Mouse (Mus musculus): ENCODE data around the gene Dyrk1a. TPM values are rescaled to one million over a fixed set of nuclear protein-coding genes. Genes with fewer than 3 reads are reported as not detected.

The Dyrk1a gene
- polyA plus RNA-seq, 1 experiment: 20.7 TPM

DNA sequence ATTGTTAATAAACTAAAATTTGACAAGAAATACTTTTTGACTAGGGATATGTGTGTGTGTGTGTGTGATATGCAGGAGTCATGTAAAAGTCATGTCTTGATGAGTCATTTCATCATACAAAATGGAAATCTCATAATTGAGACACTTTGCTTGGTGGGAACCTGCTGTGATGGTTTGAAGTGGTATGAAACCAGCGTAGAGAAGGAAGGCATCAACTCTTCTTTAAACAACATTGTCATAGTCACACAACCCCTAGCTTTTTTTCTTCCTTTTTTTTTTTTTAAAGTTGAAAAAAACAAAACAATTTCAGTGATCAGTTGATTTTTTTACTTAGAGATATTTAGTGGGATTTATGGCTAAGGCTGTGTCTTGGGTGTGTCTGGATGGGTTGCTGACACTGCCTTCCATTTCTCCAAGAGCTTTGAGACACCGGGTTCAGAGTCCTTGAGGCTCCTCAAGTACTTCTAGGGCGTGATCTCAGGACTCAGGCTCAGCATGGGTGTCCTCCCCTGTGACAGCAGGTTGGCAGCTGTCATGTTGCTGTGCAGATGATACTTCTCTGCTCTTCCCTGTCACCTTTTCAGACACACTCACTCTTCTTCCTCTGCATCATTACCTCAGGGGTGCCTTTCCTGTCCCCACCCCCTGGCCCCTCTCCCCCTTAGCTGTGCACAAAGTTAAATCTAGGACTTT lies 4.4 kb downstream of the Dyrk1a start:
- no peak overlapping the region for H3ac ChIP-seq (ENCODE audit: control insufficient read depth, insufficient read length)
- H3K79me2 ChIP-seq (ENCODE audit: control insufficient read depth, insufficient read depth): peaks cover 87% of the 10 kb centered on the region
- H3K36me3 ChIP-seq (ENCODE audit: control insufficient read depth, insufficient read depth): no peaks in the 10 kb centered on the region
- TF ChIP-seq USF1 (IDR thresholded peaks at IDR 0.05; ENCODE audit: low read depth): no peak
- TF ChIP-seq POLR2A (IDR thresholded peaks at IDR 0.05; ENCODE audit: insufficient read length, low read depth): no peak
- no peak for TF ChIP-seq TCF3 (IDR thresholded peaks at IDR 0.05; ENCODE audit: insufficient read length, low read depth)
- TF ChIP-seq REST (IDR thresholded peaks at IDR 0.05; ENCODE audit: insufficient read depth, insufficient read length): no peak
- no peak for TF ChIP-seq E2F4 (IDR thresholded peaks at IDR 0.05; ENCODE audit: insufficient read depth)
- no peak for TF ChIP-seq SRF (IDR thresholded peaks at IDR 0.05; ENCODE audit: control insufficient read depth, insufficient read length, low read depth)
- no peak for TF ChIP-seq TCF12 (IDR thresholded peaks at IDR 0.05; ENCODE audit: insufficient read depth, poor library complexity, severe bottlenecking)
- TF ChIP-seq POLR2AphosphoS2 (IDR thresholded peaks at IDR 0.05; ENCODE audit: insufficient read length, low read depth): no peak
- TF ChIP-seq CEBPB (IDR thresholded peaks at IDR 0.05; ENCODE audit: insufficient read depth, poor library complexity, severe bottlenecking): no peak
- peak in 2 of 3 experiments; percentile 6 to 58 for TF ChIP-seq MYOG (IDR thresholded peaks at IDR 0.05; ENCODE audit: control insufficient read depth in 1 of 3, insufficient read depth in 1 of 3, insufficient read length in 2 of 3, low read depth in 2 of 3)
- TF ChIP-seq MAX (IDR thresholded peaks at IDR 0.05; ENCODE audit: low read depth): no peak
- TF ChIP-seq MYOD1 (IDR thresholded peaks at IDR 0.05; ENCODE audit: control insufficient read depth in 1 of 3, insufficient read length in 2 of 3, low read depth in 2 of 3): peak in 1 of 3 experiments; percentile 68
- H3K27me3 ChIP-seq (ENCODE audit: control insufficient read depth, insufficient read depth, insufficient read length): no peaks in the 10 kb centered on the region
- H3K4me3 ChIP-seq: no peak overlapping the region
- H3K4me2 ChIP-seq (ENCODE audit: low read depth): peak overlapping the region; percentile 19

DNA sequence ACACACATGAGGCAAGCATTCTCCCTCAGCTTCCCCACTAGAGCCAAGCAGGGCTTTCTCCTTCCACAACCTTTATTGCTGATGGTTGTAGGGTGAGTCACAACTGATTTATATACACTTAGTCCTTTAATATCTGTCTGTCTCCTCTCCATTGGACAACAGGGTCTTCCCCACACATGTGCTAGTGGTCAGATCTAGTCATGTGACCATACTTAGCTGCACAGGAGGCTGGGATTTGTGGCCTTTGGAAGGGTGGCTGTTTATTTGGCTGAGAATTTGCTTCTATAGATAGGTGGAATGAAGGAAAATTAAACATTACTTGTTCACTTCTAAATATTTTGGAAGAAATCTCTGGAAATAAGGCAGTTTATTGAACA lies 4.9 kb downstream of the Dyrk1a start:
- H3ac ChIP-seq (ENCODE audit: control insufficient read depth, insufficient read length): no peak overlapping the region
- TF ChIP-seq MAX (IDR thresholded peaks at IDR 0.05; ENCODE audit: low read depth) (no peak), REST (IDR thresholded peaks at IDR 0.05; ENCODE audit: insufficient read depth, insufficient read length) (no peak), SRF (IDR thresholded peaks at IDR 0.05; ENCODE audit: control insufficient read depth, insufficient read length, low read depth) (no peak), POLR2AphosphoS2 (IDR thresholded peaks at IDR 0.05; ENCODE audit: insufficient read length, low read depth) (no peak), POLR2A (IDR thresholded peaks at IDR 0.05; ENCODE audit: insufficient read length, low read depth) (no peak), CEBPB (IDR thresholded peaks at IDR 0.05; ENCODE audit: insufficient read depth, poor library complexity, severe bottlenecking) (no peak), USF1 (IDR thresholded peaks at IDR 0.05; ENCODE audit: low read depth) (peak; percentile 92)
- H3K36me3 ChIP-seq (ENCODE audit: control insufficient read depth, insufficient read depth): no peaks in the 10 kb centered on the region

DNA sequence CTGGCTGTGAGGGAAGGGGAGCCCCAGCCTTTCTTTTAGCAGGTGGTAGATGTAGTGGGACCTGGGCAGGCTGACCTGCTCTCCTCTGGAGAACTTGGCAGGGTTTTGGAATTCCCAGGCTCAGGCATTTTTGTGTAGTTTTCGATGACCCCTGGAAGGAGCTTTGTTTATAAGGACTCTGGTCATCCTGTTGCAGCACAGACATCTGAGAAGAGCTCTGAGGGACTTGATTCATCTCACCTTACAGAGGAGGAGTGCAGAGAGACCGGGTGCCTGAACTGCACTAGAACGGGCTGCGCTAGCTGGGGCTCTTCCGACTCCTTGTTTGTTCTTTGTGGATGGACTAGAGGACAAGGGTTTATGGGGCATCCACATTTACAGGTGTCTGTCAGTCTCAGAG lies 5.9 kb downstream of the Dyrk1a start:
- H3K4me2 ChIP-seq (ENCODE audit: low read depth): no peak overlapping the region
- TF ChIP-seq CEBPB (IDR thresholded peaks at IDR 0.05; ENCODE audit: insufficient read depth, poor library complexity, severe bottlenecking): no peak
- TF ChIP-seq TCF3 (IDR thresholded peaks at IDR 0.05; ENCODE audit: insufficient read length, low read depth): no peak
- H3K79me2 ChIP-seq (ENCODE audit: control insufficient read depth, insufficient read depth): peaks cover 100% of the 10 kb centered on the region
- no peak overlapping the region for H3K4me3 ChIP-seq
- H3ac ChIP-seq (ENCODE audit: control insufficient read depth, insufficient read length): no peak overlapping the region
- no peaks in the 10 kb centered on the region for H3K36me3 ChIP-seq (ENCODE audit: control insufficient read depth, insufficient read depth)
- H3K27me3 ChIP-seq (ENCODE audit: control insufficient read depth, insufficient read depth, insufficient read length): no peaks in the 10 kb centered on the region

More for the DNA sequence above, 4.9 kb downstream of the Dyrk1a start:
- Histone ChIP-seq H3K4me3 (no peak overlapping the region), H3K4me2 (ENCODE audit: low read depth) (peak overlapping the region; percentile 19), H3K27me3 (ENCODE audit: control insufficient read depth, insufficient read depth, insufficient read length) (no peaks in the 10 kb centered on the region), H3K79me2 (ENCODE audit: control insufficient read depth, insufficient read depth) (peaks cover 92% of the 10 kb centered on the region)

DNA sequence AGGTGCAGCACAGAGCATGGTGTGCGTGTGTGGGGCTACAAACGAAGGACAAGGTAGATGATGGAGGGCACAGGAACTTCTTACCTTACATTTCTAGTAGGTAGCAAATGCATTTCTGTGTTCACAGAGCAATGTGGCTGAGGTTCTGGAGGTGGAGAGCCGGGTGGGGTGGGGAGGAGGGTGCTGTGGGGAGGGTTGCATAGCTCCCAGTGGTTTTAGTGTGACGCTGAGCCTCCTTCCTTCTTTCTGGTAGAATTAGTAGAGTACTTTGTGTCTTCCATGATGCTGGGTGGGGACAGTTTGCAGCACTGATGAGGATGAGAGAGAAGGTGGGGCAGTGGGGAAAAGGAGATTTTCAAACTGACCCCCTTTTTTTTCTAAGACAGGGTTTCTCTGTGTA lies 9.5 kb downstream of the Dyrk1a start:
- H3K36me3 ChIP-seq (ENCODE audit: control insufficient read depth, insufficient read depth): no peaks in the 10 kb centered on the region
- no peak overlapping the region for H3K4me3 ChIP-seq
- no peak overlapping the region for H3ac ChIP-seq (ENCODE audit: control insufficient read depth, insufficient read length)
- no peaks in the 10 kb centered on the region for H3K27me3 ChIP-seq (ENCODE audit: control insufficient read depth, insufficient read depth, insufficient read length)
- H3K4me2 ChIP-seq (ENCODE audit: low read depth): no peak overlapping the region
- peaks cover 100% of the 10 kb centered on the region for H3K79me2 ChIP-seq (ENCODE audit: control insufficient read depth, insufficient read depth)
- TF ChIP-seq MYOD1 (IDR thresholded peaks at IDR 0.05; ENCODE audit: control insufficient read depth in 1 of 3, insufficient read length in 2 of 3, low read depth in 2 of 3) (no peak), MYOG (IDR thresholded peaks at IDR 0.05; ENCODE audit: control insufficient read depth in 1 of 3, insufficient read depth in 1 of 3, insufficient read length in 2 of 3, low read depth in 2 of 3) (no peak), TCF12 (IDR thresholded peaks at IDR 0.05; ENCODE audit: insufficient read depth, poor library complexity, severe bottlenecking) (no peak), USF1 (IDR thresholded peaks at IDR 0.05; ENCODE audit: low read depth) (no peak), REST (IDR thresholded peaks at IDR 0.05; ENCODE audit: insufficient read depth, insufficient read length) (no peak), POLR2AphosphoS2 (IDR thresholded peaks at IDR 0.05; ENCODE audit: insufficient read length, low read depth) (no peak), E2F4 (IDR thresholded peaks at IDR 0.05; ENCODE audit: insufficient read depth) (no peak), MAX (IDR thresholded peaks at IDR 0.05; ENCODE audit: low read depth) (no peak), POLR2A (IDR thresholded peaks at IDR 0.05; ENCODE audit: insufficient read length, low read depth) (no peak)

DNA sequence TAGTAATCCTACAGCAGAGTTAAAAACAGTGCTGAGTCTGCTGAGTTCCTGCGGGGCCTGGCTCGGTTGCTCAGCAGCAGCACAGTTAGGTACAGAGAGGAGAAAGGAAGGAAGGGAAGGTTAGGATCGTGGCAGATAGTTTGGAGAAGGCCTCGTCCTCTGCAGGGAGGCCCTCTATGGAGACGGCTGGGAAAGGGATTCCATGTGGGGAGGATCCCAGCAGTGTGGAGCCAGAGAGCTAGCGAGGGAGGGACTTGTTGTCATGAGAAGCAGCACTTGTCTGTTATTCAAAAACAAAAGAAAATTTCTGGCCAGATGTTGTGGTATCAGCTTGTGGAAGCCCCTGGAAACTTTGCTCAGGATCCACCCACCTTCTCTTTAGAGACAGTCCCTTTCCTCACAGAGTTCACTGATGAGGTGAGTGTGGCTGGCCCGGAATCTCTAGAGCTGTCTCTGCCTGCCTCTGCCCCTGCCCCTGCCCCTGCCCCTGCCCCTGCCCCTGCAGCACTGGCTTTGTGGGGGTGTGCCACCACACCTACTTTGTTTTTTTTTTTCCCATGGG lies 11.1 kb downstream of the Dyrk1a start:
- Histone ChIP-seq H3K79me2 (ENCODE audit: control insufficient read depth, insufficient read depth) (peaks cover 100% of the 10 kb centered on the region), H3K36me3 (ENCODE audit: control insufficient read depth, insufficient read depth) (no peaks in the 10 kb centered on the region), H3K4me3 (no peak overlapping the region), H3K4me2 (ENCODE audit: low read depth) (no peak overlapping the region), H3ac (ENCODE audit: control insufficient read depth, insufficient read length) (no peak overlapping the region), H3K27me3 (ENCODE audit: control insufficient read depth, insufficient read depth, insufficient read length) (no peaks in the 10 kb centered on the region)
- no peak for TF ChIP-seq POLR2AphosphoS2 (IDR thresholded peaks at IDR 0.05; ENCODE audit: insufficient read length, low read depth)
